Mouse (Mus musculus): ENCODE results near the gene Ssbp2. TPM values are rescaled to one million over a fixed set of nuclear protein-coding genes. Genes with fewer than 3 reads are reported as not detected.

Gene Ssbp2
- total RNA-seq, 2 experiments from 2014 or later = 56.3 to 62.0 TPM

DNA sequence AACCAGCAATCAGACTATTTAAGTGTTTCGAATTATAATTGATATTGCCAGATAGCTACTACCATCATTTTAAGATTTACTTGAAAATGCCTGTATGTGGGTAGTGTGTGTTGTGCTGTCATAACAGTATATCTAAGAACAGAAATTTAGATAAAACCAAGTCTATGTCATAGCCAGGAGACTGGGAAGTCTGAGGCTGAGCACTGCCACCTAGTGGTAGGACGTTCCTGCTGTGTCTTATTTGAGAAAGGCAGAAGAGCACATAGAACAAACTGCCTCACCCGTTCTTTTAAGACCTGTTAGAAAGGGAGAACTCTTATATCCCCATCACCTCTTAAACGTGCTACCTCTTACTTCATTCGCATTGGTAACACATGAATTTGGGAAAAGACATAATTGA lies 176.7 kb downstream of the Ssbp2 start:
- DNase-seq = peak; percentile 87

- no peak for DNase-seq
Measured at GRCm38 (mm10) chr13:91638836-91639235, 178.8 kb downstream of the Ssbp2 start.

- no peak for DNase-seq
Measured at GRCm38 (mm10) chr13:91640219-91640618, 180.1 kb downstream of the Ssbp2 start.

GRCm38 (mm10) chr13:91648240-91648639 lies 188.2 kb downstream of the Ssbp2 start:
- peak; percentile 53 for DNase-seq

GRCm38 (mm10) chr13:91649926-91650325 lies 189.8 kb downstream of the Ssbp2 start:
- no peak for DNase-seq

GRCm38 (mm10) chr13:91661068-91661795 lies 201.1 kb downstream of the Ssbp2 start:
- DNase-seq = no peak

GRCm38 (mm10) chr13:91662751-91663150 lies 202.7 kb downstream of the Ssbp2 start:
- no peak for DNase-seq

DNA sequence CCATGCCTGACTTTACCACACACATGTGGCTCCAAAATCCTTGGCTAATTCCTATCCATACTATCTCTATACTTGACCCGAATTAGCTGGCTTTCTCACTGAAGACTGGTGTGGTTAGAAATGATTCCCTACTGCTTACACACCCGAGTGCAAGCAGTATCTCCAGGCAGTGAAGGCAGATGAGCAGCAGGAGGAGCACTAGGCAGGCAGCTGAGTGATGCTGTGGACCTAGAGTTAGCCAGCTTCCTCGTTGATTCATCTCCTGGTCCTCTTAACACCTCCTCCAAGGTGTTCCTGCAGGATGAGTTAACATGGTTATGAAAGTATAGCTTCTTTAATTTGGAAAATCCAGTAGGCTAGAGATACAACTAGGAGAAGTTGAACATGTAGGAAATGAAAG lies 213.2 kb downstream of the Ssbp2 start:
- no peak for DNase-seq

DNA sequence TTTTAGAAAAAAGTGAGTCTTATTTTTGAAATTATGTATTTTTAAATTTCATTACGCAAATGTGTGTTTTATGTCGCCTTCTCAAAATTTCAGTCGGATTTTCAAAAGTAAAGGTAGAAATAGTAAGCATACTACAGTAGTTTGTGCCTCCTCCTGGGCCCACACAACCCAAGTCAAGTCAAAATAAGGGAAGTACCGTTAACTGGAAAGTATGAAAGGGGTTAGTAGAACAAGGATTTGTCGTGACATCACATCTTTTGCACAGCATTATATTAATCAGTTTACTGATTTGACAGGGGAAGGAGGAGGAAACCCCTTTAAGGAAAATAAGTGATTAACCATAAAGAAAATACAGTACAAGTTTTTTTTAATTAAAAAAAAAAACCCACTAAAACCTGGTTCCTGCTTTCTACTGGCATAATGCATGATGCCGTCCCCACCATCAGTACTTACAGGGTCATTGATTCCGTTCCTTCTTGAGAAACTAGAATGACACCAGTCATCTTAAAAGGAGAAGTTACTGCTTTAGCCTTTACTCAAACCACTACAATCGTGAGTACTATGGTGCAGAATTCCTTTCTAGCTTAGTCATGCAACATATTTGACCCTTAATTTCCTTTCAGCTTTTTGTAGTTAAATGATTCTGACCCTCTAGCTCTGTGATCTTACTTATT lies 220.8 kb downstream of the Ssbp2 start:
- no peak for DNase-seq

DNA sequence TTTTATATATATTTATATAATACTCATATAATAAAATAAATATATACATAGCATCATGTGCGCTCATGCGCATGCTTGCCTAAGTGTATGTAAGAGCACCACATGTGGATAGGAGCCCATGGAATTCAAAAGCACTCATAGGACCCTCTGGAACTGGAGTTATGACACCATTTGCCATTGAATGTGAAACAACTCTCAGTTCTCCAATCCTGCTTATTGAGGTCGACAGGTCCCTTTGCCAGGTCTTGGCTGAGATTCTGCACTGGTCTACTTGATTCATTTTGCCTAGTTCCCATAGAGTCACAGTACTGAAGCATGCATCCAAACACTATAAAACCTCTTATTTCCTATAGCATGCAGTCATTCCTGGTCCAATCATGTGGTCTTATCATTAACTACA lies 221.4 kb downstream of the Ssbp2 start:
- no peak for DNase-seq

DNA sequence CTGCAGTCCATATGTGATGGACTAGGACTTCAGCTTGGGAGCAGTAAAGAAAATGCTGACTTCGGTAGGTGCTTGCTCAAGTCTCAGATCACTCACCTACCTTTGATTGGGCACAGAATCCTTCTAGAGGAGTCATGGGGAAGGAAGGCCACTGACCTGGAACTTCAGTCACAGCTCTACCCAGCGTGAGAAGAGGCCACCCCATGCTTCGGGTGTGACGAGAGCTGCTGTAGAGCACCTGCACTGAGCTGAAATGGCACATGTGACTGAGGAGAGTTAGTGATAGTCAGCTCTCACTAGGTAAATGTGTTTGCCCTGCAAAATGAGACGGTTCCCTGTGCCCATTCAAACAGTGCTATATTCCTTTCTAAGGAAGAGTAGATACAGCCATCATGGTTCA lies 230.0 kb downstream of the Ssbp2 start:
- DNase-seq = no peak

GRCm38 (mm10) chr13:91693615-91694014 lies 233.5 kb downstream of the Ssbp2 start:
- DNase-seq = no peak

- no peak for DNase-seq
Measured at GRCm38 (mm10) chr13:91695406-91695805, 235.3 kb downstream of the Ssbp2 start.

DNA sequence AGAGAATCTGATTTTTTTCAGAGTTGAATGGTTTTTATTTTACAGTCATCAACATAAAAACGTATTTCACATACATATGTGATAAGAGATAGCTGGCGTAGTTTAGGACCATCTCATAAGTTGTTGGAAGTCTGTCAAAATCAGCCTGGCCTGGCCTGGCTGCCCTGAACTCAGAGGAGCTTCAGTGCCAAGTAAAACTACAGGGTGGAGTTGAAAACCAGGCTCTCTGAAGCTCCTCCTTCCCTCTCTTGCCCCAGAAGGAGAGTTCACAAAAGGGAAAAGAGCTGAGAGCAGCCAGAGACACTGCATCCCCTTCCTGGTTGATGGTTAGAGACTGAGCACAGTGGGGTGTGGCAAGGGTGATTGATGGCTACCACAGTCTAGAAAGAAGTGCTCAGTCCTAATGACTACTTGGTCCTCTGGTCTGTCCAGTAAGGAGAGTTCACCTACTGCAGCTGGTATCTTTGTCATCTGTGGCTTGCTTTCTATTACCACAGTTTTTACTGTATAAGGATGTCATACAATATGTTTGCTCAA lies 236.1 kb downstream of the Ssbp2 start:
- DNase-seq = peak; percentile 14

- peak; percentile 53 for DNase-seq
Measured at GRCm38 (mm10) chr13:91697011-91697410, 236.9 kb downstream of the Ssbp2 start.

GRCm38 (mm10) chr13:91702337-91702736 lies 242.3 kb downstream of the Ssbp2 start:
- DNase-seq = no peak

GRCm38 (mm10) chr13:91719487-91719886 lies 259.4 kb downstream of the Ssbp2 start:
- DNase-seq = no peak

GRCm38 (mm10) chr13:91723108-91723735 lies 263.1 kb downstream of the Ssbp2 start:
- no peak for DNase-seq

GRCm38 (mm10) chr13:91723736-91724119 lies 263.6 kb downstream of the Ssbp2 start:
- no peak for DNase-seq

GRCm38 (mm10) chr13:91724211-91724610 lies 264.1 kb downstream of the Ssbp2 start:
- DNase-seq = no peak

GRCm38 (mm10) chr13:91725130-91725529 lies 265.0 kb downstream of the Ssbp2 start:
- no peak for DNase-seq

GRCm38 (mm10) chr13:91727899-91728298 lies 267.8 kb downstream of the Ssbp2 start:
- no peak for DNase-seq

- DNase-seq = no peak
Measured at GRCm38 (mm10) chr13:91737191-91737590, 277.1 kb downstream of the Ssbp2 start.

Data from heart, postnatal 4 days (tissue).